Mouse (Mus musculus): ENCODE results near the gene Slc25a31. TPM values are rescaled to one million over a fixed set of nuclear protein-coding genes. Genes with fewer than 3 reads are reported as not detected.

Slc25a31 gene
- total RNA-seq, 1 experiment from 2014 or later, result not detected

GRCm38 (mm10) chr3:40704816-40705430 lies 3.7 kb upstream of the Slc25a31 start:
- ATAC-seq (replicated peaks; ENCODE audit: insufficient number of reproducible peaks, low FRiP score, low TSS enrichment, poor library complexity, severe bottlenecking), result peak; percentile 71

- no peak for ATAC-seq (replicated peaks; ENCODE audit: insufficient number of reproducible peaks, low FRiP score, low TSS enrichment, poor library complexity, severe bottlenecking)
Measured at GRCm38 (mm10) chr3:40716056-40716455, 7.4 kb downstream of the Slc25a31 start.

GRCm38 (mm10) chr3:40719022-40719421 lies 10.4 kb downstream of the Slc25a31 start:
- ATAC-seq (replicated peaks; ENCODE audit: insufficient number of reproducible peaks, low FRiP score, low TSS enrichment, poor library complexity, severe bottlenecking), result no peak

- ATAC-seq (replicated peaks; ENCODE audit: insufficient number of reproducible peaks, low FRiP score, low TSS enrichment, poor library complexity, severe bottlenecking), result no peak
Measured at GRCm38 (mm10) chr3:40738381-40738912, 29.8 kb downstream of the Slc25a31 start.

- ATAC-seq (replicated peaks; ENCODE audit: insufficient number of reproducible peaks, low FRiP score, low TSS enrichment, poor library complexity, severe bottlenecking), result no peak
Measured at GRCm38 (mm10) chr3:40744024-40744835, 35.6 kb downstream of the Slc25a31 start, which contains the start of gene Hspa4l. Gene Hspa4l (plus strand): TSS chr3:40744495.

GRCm38 (mm10) chr3:40744836-40745660 lies 36.4 kb downstream of the Slc25a31 start:
- peak; percentile 77 for ATAC-seq (replicated peaks; ENCODE audit: insufficient number of reproducible peaks, low FRiP score, low TSS enrichment, poor library complexity, severe bottlenecking)

- peak; percentile 24; the same call in 1 of the 2 replicates for ATAC-seq (replicated peaks; ENCODE audit: insufficient number of reproducible peaks, low FRiP score, low TSS enrichment, poor library complexity, severe bottlenecking)
Measured at GRCm38 (mm10) chr3:40745661-40746547, 37.2 kb downstream of the Slc25a31 start.

- no peak for ATAC-seq (replicated peaks; ENCODE audit: insufficient number of reproducible peaks, low FRiP score, low TSS enrichment, poor library complexity, severe bottlenecking)
Measured at GRCm38 (mm10) chr3:40760746-40761145, 52.1 kb downstream of the Slc25a31 start.

GRCm38 (mm10) chr3:40761312-40761711 lies 52.7 kb downstream of the Slc25a31 start:
- no peak for ATAC-seq (replicated peaks; ENCODE audit: insufficient number of reproducible peaks, low FRiP score, low TSS enrichment, poor library complexity, severe bottlenecking)

Other genes starting within 250 kb of the Slc25a31 start
- gene Intu, start 177.6 kb upstream of the Slc25a31 start, total RNA-seq (2017), result 0.29 to 1.8 TPM (median 1.6 TPM) in 3 replicates
- 18.0 to 43.6 TPM (median 18.3 TPM) in 3 replicates for gene Hspa4l, start 35.6 kb downstream of the Slc25a31 start, total RNA-seq (2017)
- 17.6 to 34.8 TPM (median 18.3 TPM) in 3 replicates for gene Plk4, start 91.2 kb downstream of the Slc25a31 start, total RNA-seq (2017)
- gene Mfsd8, start 138.0 kb downstream of the Slc25a31 start, total RNA-seq (2017), result 2.6 to 10.7 TPM (median 8.4 TPM) in 3 replicates
- 4.1 to 7.1 TPM (median 6.8 TPM) in 3 replicates for gene Abhd18, start 138.1 kb downstream of the Slc25a31 start, total RNA-seq (2017)
- not detected in 3 replicates for gene 1700034I23Rik, start 193.7 kb downstream of the Slc25a31 start, total RNA-seq (2017)
- 22.7 to 32.9 TPM (median 28.8 TPM) in 3 replicates for gene Larp1b, start 241.0 kb downstream of the Slc25a31 start, total RNA-seq (2017)